In genomic region chr2:5553264-5553663, GRCm38 (mm10) we compare ENCODE assay signal across 18 mouse cellular contexts.
DNase-seq lines count a peak whose midpoint lies in the region; TF ChIP-seq lines count a peak whose summit lies in the region.
"Had no signal": no experiment of that assay in that cellular context is flagged by ENCODE, and none has a peak within 500 bp of the region (broad histone marks: within the 10 kb centered on the region; RNA-seq: fewer than 3 reads in every experiment).

No protein-coding gene starts in this region.

- no peaks in the 10 kb centered on the region for H3K27me3 ChIP-seq in kidney, adult 2 months (replicated peaks; ENCODE audit: control insufficient read depth, insufficient read depth, low read length)
- H3K27me3 ChIP-seq in heart, adult 2 months (ENCODE audit: control insufficient read depth, insufficient read depth, low read length), result no peaks in the 10 kb centered on the region
- H3K27me3 ChIP-seq: limb, embryonic 13.5 days; megakaryocyte, embryonic 14.5 days had no signal

- intact Hi-C loops in heart, adult 2 months (cut with DNase I), result no loop called here

- no peaks in the 10 kb centered on the region; the same call in 1 of the 2 replicates for H3K4me1 ChIP-seq in cortical plate, adult 2 months (ENCODE audit: control insufficient read depth, insufficient read depth, low read length)
- no peaks in the 10 kb centered on the region for H3K4me1 ChIP-seq in kidney, adult 2 months (ENCODE audit: control insufficient read depth, insufficient read depth, low read length)
- H3K4me1 ChIP-seq in heart, adult 2 months (ENCODE audit: control insufficient read depth, insufficient read depth, low read length), result no peaks in the 10 kb centered on the region
- H3K4me1 ChIP-seq: hindbrain, embryonic 10.5 days; limb, embryonic 13.5 days; megakaryocyte, embryonic 14.5 days had no signal

- 94% methylated on average over 3 of the region's 3 CpGs for WGBS in kidney, adult 2 months
- WGBS in heart, adult 2 months, result 79% methylated on average over 3 of the region's 3 CpGs

- no peak overlapping the region for H3K9ac ChIP-seq in heart, adult 2 months (ENCODE audit: low read depth, low read length)
- H3K9ac ChIP-seq: limb, embryonic 13.5 days; liver, embryonic 14.5 days had no signal

- no peaks in the 10 kb centered on the region for H3K36me3 ChIP-seq in kidney, adult 2 months (ENCODE audit: control insufficient read depth, insufficient read depth, low read length)
- no peaks in the 10 kb centered on the region; the same call in 1 of the 2 replicates for H3K36me3 ChIP-seq in heart, adult 2 months (ENCODE audit: control insufficient read depth, insufficient read depth, low read length)
- H3K36me3 ChIP-seq: G1E; hindbrain, embryonic 10.5 days; limb, embryonic 13.5 days had no signal

- no peak overlapping the region for H3K4me3 ChIP-seq in layer of hippocampus, adult 2 months
- no peak overlapping the region for H3K4me3 ChIP-seq in cortical plate, adult 2 months (ENCODE audit: insufficient read depth, low read length)
- H3K4me3 ChIP-seq in kidney, adult 2 months (ENCODE audit: insufficient read depth, low read depth, low read length), result no peak overlapping the region
- H3K4me3 ChIP-seq in heart, adult 2 months, result no peak overlapping the region
- H3K4me3 ChIP-seq: erythroblast, embryonic 14.5 days; hindbrain, embryonic 10.5 days; limb, embryonic 13.5 days; megakaryocyte, embryonic 14.5 days had no signal

- no peak; the same call in 1 of the 2 replicates for TF ChIP-seq CTCF in layer of hippocampus, adult 2 months (conservative IDR thresholded peaks at IDR 0.05)
- TF ChIP-seq CTCF in cortical plate, adult 2 months (IDR thresholded peaks at IDR 0.05; ENCODE audit: extremely low read depth, insufficient read depth, low read length), result no peak
- TF ChIP-seq CTCF in kidney, adult 2 months (conservative IDR thresholded peaks at IDR 0.05; ENCODE audit: insufficient read depth, insufficient read length, low read depth, low read length), result no peak
- no peak for TF ChIP-seq CTCF in heart, adult 2 months (IDR thresholded peaks at IDR 0.05)

- TF ChIP-seq EP300 in heart, adult 2 months (IDR thresholded peaks at IDR 0.05; ENCODE audit: insufficient read depth, low read depth, low read length), result no peak

- TF ChIP-seq POLR2A in cortical plate, adult 2 months (IDR thresholded peaks at IDR 0.05; ENCODE audit: extremely low read depth, insufficient read depth, low read length), result no peak
- TF ChIP-seq POLR2A in kidney, adult 2 months (IDR thresholded peaks at IDR 0.05; ENCODE audit: low read depth, low read length), result no peak
- no peak for TF ChIP-seq POLR2A in heart, adult 2 months (IDR thresholded peaks at IDR 0.05; ENCODE audit: insufficient read depth, low read depth, low read length)

- H3K79me2 ChIP-seq in heart, adult 2 months (replicated peaks; ENCODE audit: control insufficient read depth, insufficient read depth, low read length), result no peaks in the 10 kb centered on the region

- H3K27ac ChIP-seq in layer of hippocampus, adult 2 months, result peak overlapping the region; percentile 81
- 0 out of 2 replicates have a peak overlapping the region, but pooled peaks have one; percentile 47 for H3K27ac ChIP-seq in cortical plate, adult 2 months (ENCODE audit: insufficient read depth, low read length)
- H3K27ac ChIP-seq in kidney, adult 2 months (ENCODE audit: insufficient read depth, low read depth, low read length), result no peak overlapping the region
- H3K27ac ChIP-seq in heart, adult 2 months, result no peak overlapping the region
- H3K27ac ChIP-seq: hindbrain, embryonic 10.5 days; limb, embryonic 13.5 days; liver, embryonic 14.5 days had no signal

- peak in 1 of 2 experiments; percentile 34 for DNase-seq in layer of hippocampus, adult 2 months (ENCODE audit: low spot score in 2 of 2)
- DNase-seq in layer of hippocampus, postnatal 25 days (ENCODE audit: extremely low spot score in 1 of 2, low spot score in 1 of 2), result no peak
- DNase-seq in 3T3-L1 (ENCODE audit: low read depth, low spot score), result peak; percentile 71
- DNase-seq in right cerebral cortex, postnatal 10 days (ENCODE audit: low spot score in 2 of 2), result peak; percentile 30 to 49
- DNase-seq in kidney, adult 2 months, result no peak
- no peak for DNase-seq in heart, adult 2 months
- DNase-seq: cerebellum, postnatal 14 days; heart, adult 18-20 months; kidney, adult 9 months; kidney, postnatal 4 days; thymus, postnatal 4 days had no signal

Comparison
In these comparisons a context has a peak if more than half of its experiments do, and no peak if none do; other contexts are left out.
1. DNase-seq: peak in 3T3-L1 (single experiment) and right cerebral cortex, postnatal 10 days (2 of 2); none in layer of hippocampus, postnatal 25 days (0 of 2), kidney, adult 2 months (single experiment) and heart, adult 2 months (0 of 2).
2. H3K27ac ChIP-seq: peak in layer of hippocampus, adult 2 months (single experiment) and cortical plate, adult 2 months (single experiment); none in kidney, adult 2 months (single experiment) and heart, adult 2 months (single experiment).